Comparison of ENCODE assay signal across 8 mouse cellular contexts in genomic region chr12:113119516-113120410, GRCm38 (mm10). TPM values are rescaled to one million over a fixed set of nuclear protein-coding genes. Genes with fewer than 3 reads are reported as not detected.
A peak's percentile ranks its signal among the peaks of the same experiment; 100 is the strongest.
DNase-seq lines count a peak whose midpoint lies in the region; ATAC-seq lines count a peak whose summit lies in the region.

No protein-coding gene starts in this region.

- intact Hi-C loops in heart, postnatal 10 days (cut with DNase I) = loop anchor here (1.0 kb wide), 1 partner anchor 37 kb away; the partner anchor contains the start of gene Tedc1

- H3K27me3 ChIP-seq in forebrain, embryonic 12.5 days = no peaks in the 10 kb centered on the region
- H3K27me3 ChIP-seq in neural tube, embryonic 15.5 days (replicated peaks) = no peaks in the 10 kb centered on the region

- H3K9ac ChIP-seq in forebrain, embryonic 12.5 days = no peak overlapping the region
- no peak overlapping the region for H3K9ac ChIP-seq in neural tube, embryonic 15.5 days (replicated peaks)

- H3K4me3 ChIP-seq in forebrain, embryonic 12.5 days (replicated peaks) = no peak overlapping the region
- no peak overlapping the region for H3K4me3 ChIP-seq in neural tube, embryonic 15.5 days (replicated peaks)

- 86% methylated on average over 20 of the region's 20 CpGs for WGBS in forebrain, embryonic 12.5 days
- 86% methylated on average over 20 of the region's 20 CpGs for WGBS in neural tube, embryonic 15.5 days

- H3K36me3 ChIP-seq in forebrain, embryonic 12.5 days (replicated peaks) = peaks cover 91% of the 10 kb centered on the region
- peaks cover 73% of the 10 kb centered on the region for H3K36me3 ChIP-seq in neural tube, embryonic 15.5 days

- peak; percentile 71 for DNase-seq in MEL-GATA-1-ER (ENCODE audit: extremely low read depth, low read depth)
- peak; percentile 76 for DNase-seq in c-Kit-positive CD71-positive TER-119-negative erythroid progenitor cells, embryonic 14.5 days (ENCODE audit: low read depth)
- peak; percentile 90 to 93 for DNase-seq in heart, postnatal 10 days
- peak; percentile 79 to 92 for DNase-seq in kidney, postnatal 36 days
- DNase-seq in lung, adult 18-20 months = peak; percentile 84 to 89
- DNase-seq in urinary bladder, adult 2 months (ENCODE audit: low spot score) = peak; percentile 69

- ATAC-seq in forebrain, embryonic 12.5 days (ENCODE audit: low FRiP score) = peak; percentile 66
- ATAC-seq in neural tube, embryonic 15.5 days (ENCODE audit: low FRiP score) = peak; percentile 53; the same call in 1 of the 2 replicates

- H3K27ac ChIP-seq in forebrain, embryonic 12.5 days = no peak overlapping the region
- no peak overlapping the region for H3K27ac ChIP-seq in neural tube, embryonic 15.5 days (replicated peaks)

- H3K4me1 ChIP-seq in forebrain, embryonic 12.5 days = no peaks in the 10 kb centered on the region
- H3K4me1 ChIP-seq in neural tube, embryonic 15.5 days = no peaks in the 10 kb centered on the region

- no peaks in the 10 kb centered on the region for H3K9me3 ChIP-seq in forebrain, embryonic 12.5 days
- no peaks in the 10 kb centered on the region for H3K9me3 ChIP-seq in neural tube, embryonic 15.5 days (replicated peaks)

- no peak overlapping the region for H3K4me2 ChIP-seq in forebrain, embryonic 12.5 days
- H3K4me2 ChIP-seq in neural tube, embryonic 15.5 days = no peak overlapping the region

RNA-seq across cellular contexts. Expression of gene Crip2, which starts 20.3 kb away (rescaled TPM):
- 223 and 227 TPM in 2 replicates for polyA plus RNA-seq in forebrain, embryonic 12.5 days (2016; fragmentation: Nextera tagmentation; extraction: Ambion mirVana)
- 1,000 to 10,000 TPM; 1,259 to 1,405 TPM for total RNA-seq in heart, postnatal 10 days (2021)
- 259 and 289 TPM in 2 replicates for polyA plus RNA-seq in neural tube, embryonic 15.5 days (2015; fragmentation: Nextera tagmentation; extraction: Ambion mirVana)
- polyA plus RNA-seq in urinary bladder, adult 2 months (2012; rRNA removed) = 303 and 339 TPM in 2 replicates

RNA-seq across cellular contexts. Expression of gene Mta1, which starts 21.7 kb away (rescaled TPM):
- 22.2 and 22.7 TPM in 2 replicates for polyA plus RNA-seq in forebrain, embryonic 12.5 days (2016; fragmentation: Nextera tagmentation; extraction: Ambion mirVana)
- total RNA-seq in heart, postnatal 10 days (2021) = 10 to 100 TPM; 50.1 TPM
- 14.3 and 15.0 TPM in 2 replicates for polyA plus RNA-seq in neural tube, embryonic 15.5 days (2015; fragmentation: Nextera tagmentation; extraction: Ambion mirVana)
- 43.1 and 55.5 TPM in 2 replicates for polyA plus RNA-seq in urinary bladder, adult 2 months (2012; rRNA removed)

RNA-seq across cellular contexts. Expression of gene Crip1, which starts 26.4 kb away (rescaled TPM):
- polyA plus RNA-seq in forebrain, embryonic 12.5 days (2016; fragmentation: Nextera tagmentation; extraction: Ambion mirVana) = 48.5 and 62.0 TPM in 2 replicates
- total RNA-seq in heart, postnatal 10 days (2021) = 100 to 1,000 TPM; 260 to 267 TPM
- polyA plus RNA-seq in neural tube, embryonic 15.5 days (2015; fragmentation: Nextera tagmentation; extraction: Ambion mirVana) = 53.4 and 404 TPM in 2 replicates
- 805 and 1,244 TPM in 2 replicates for polyA plus RNA-seq in urinary bladder, adult 2 months (2012; rRNA removed)

RNA-seq across cellular contexts. Expression of gene Tedc1, which starts 36.5 kb away (rescaled TPM):
- 48.3 and 49.6 TPM in 2 replicates for polyA plus RNA-seq in forebrain, embryonic 12.5 days (2016; fragmentation: Nextera tagmentation; extraction: Ambion mirVana)
- 1 to 10 TPM; 2.5 to 2.8 TPM for total RNA-seq in heart, postnatal 10 days (2021)
- 19.6 and 36.6 TPM in 2 replicates for polyA plus RNA-seq in neural tube, embryonic 15.5 days (2015; fragmentation: Nextera tagmentation; extraction: Ambion mirVana)
- polyA plus RNA-seq in urinary bladder, adult 2 months (2012; rRNA removed) = 1.3 TPM in 2 replicates

RNA-seq across cellular contexts. Expression of gene Tex22, which starts 45.5 kb away (rescaled TPM):
- polyA plus RNA-seq in forebrain, embryonic 12.5 days (2016; fragmentation: Nextera tagmentation; extraction: Ambion mirVana) = 0.26 TPM in 1 of 2 replicates, not detected in the other
- under 1 TPM in 1 of 2 experiments, not detected in 1; 0.41 TPM for total RNA-seq in heart, postnatal 10 days (2021)
- not detected in 2 replicates for polyA plus RNA-seq in neural tube, embryonic 15.5 days (2015; fragmentation: Nextera tagmentation; extraction: Ambion mirVana)
- not detected in 2 replicates for polyA plus RNA-seq in urinary bladder, adult 2 months (2012; rRNA removed)
